Mouse (Mus musculus) neural tube, embryonic 15.5 days (tissue): Measurements from ENCODE around the gene Tada3. TPM values are rescaled to one million over a fixed set of nuclear protein-coding genes. Genes with fewer than 3 reads are reported as not detected.
"Not testable (repeated sequence)": the region's sequence is repeated elsewhere in the genome, so short reads cannot be mapped to it uniquely, and the experiment has no call there.

Experiments used
- ATAC-seq: fragments of 200-750 bp; cut with Nextera tagmentation; 2 replicates; pipeline ENCODE4 v1.8.0; 2017; ENCODE audit warnings: mild to moderate bottlenecking, moderate TSS enrichment, moderate library complexity; ENCODE audit not compliant: low FRiP score
- H3K27ac ChIP-seq: fragments of 300-500 bp; sonication (generic); replicated peaks from 2 replicates; pipeline ENCODE4 v1.5.1; 2015; ENCODE audit warnings: mild to moderate bottlenecking, inconsistent platforms
- H3K27me3 ChIP-seq: fragments of 300-500 bp; sonication (generic); replicated peaks from 2 replicates; pipeline ENCODE4 v1.6.1; 2015; ENCODE audit warnings: inconsistent platforms
- H3K36me3 ChIP-seq: fragments of 300-500 bp; sonication (generic); 2 replicates; pipeline ENCODE4 v1.6.1; 2015; ENCODE audit warnings: inconsistent platforms
- H3K4me1 ChIP-seq: fragments of 300-500 bp; sonication (generic); 2 replicates; pipeline ENCODE4 v1.6.1; 2015; ENCODE audit warnings: inconsistent platforms
- H3K4me2 ChIP-seq: fragments of 300-500 bp; sonication (generic); 2 replicates; pipeline ENCODE4 v1.6.1; 2015; ENCODE audit warnings: inconsistent platforms, mild to moderate bottlenecking, moderate library complexity
- H3K4me3 ChIP-seq: fragments of 300-500 bp; sonication (generic); replicated peaks from 2 replicates; pipeline ENCODE4 v1.5.1; 2015; ENCODE audit warnings: mild to moderate bottlenecking, inconsistent platforms
- H3K9ac ChIP-seq: fragments of 300-500 bp; sonication (generic); replicated peaks from 2 replicates; pipeline ENCODE4 v1.6.1; 2015; ENCODE audit warnings: mild to moderate bottlenecking, inconsistent platforms
- H3K9me3 ChIP-seq: fragments of 300-500 bp; sonication (generic); replicated peaks from 2 replicates; pipeline ENCODE4 v1.6.1; 2016; ENCODE audit warnings: inconsistent platforms
- WGBS: fragments of 180-500 bp; shearing (Covaris S2); methylation state at CpG from one replicate; pipeline ENCODE4 v1.1.7; 2015; ENCODE audit warnings: mixed read lengths; 5-methylcytosine and 5-hydroxymethylcytosine counted together
- polyA plus RNA-seq: library from polyadenylated mRNA; unstranded; fragments of >200 nt; fragmentation: Nextera tagmentation; extraction: Ambion mirVana; gene quantifications from 2 replicates; pipeline ENCODE4 v1.2.1, GENCODE M21; 2015

The Tada3 gene
- polyA plus RNA-seq, 1 experiment from 2014 or later, result 73.4 TPM

DNA sequence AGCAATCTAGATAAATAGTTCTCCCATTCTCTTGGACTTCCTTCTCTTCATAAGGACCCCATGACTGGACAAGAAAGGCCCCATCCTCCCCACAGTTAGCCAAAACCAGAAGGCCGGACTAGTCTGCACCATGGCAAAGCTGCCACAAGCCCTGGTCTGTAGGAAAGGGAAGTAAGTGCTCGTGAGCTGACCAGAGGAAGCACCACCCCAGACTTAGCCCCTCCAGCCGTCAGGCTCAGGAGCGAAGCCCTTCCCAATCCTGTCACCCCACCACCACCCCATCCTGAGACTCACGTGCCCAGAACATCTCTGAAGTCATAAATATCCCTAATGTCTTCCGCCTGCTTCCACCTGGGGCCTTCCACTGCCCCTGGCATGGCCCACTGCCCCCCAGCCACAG is 36.1 kb downstream of the Tada3 start:
- no peak overlapping the region for H3K4me3 ChIP-seq
- H3K36me3 ChIP-seq, result peaks cover 28% of the 10 kb centered on the region
- peak overlapping the region; percentile 79 for H3K4me2 ChIP-seq
- H3K27me3 ChIP-seq, result no peaks in the 10 kb centered on the region
- no peaks in the 10 kb centered on the region for H3K9me3 ChIP-seq
- H3K4me1 ChIP-seq, result peaks cover 35% of the 10 kb centered on the region
- no peak overlapping the region for H3K9ac ChIP-seq
- 79% methylated on average over 6 of the region's 6 CpGs for WGBS
- no peak for ATAC-seq
- H3K27ac ChIP-seq, result no peak overlapping the region

GRCm38 (mm10) chr6:113336852-113337620 is 40.6 kb downstream of the Tada3 start:
- no peak overlapping the region for H3K4me3 ChIP-seq
- no peak for ATAC-seq
- no peak overlapping the region for H3K4me2 ChIP-seq
- H3K9me3 ChIP-seq, result no peaks in the 10 kb centered on the region
- H3K4me1 ChIP-seq, result peaks cover 21% of the 10 kb centered on the region
- no peaks in the 10 kb centered on the region for H3K27me3 ChIP-seq
- H3K9ac ChIP-seq, result no peak overlapping the region
- WGBS, result 71% methylated on average over 8 of the region's 8 CpGs
- peaks cover 66% of the 10 kb centered on the region for H3K36me3 ChIP-seq
- H3K27ac ChIP-seq, result no peak overlapping the region

GRCm38 (mm10) chr6:113334216-113334615 is 43.5 kb downstream of the Tada3 start:
- H3K4me2 ChIP-seq, result no peak overlapping the region
- no peak overlapping the region for H3K27ac ChIP-seq
- H3K9me3 ChIP-seq, result no peaks in the 10 kb centered on the region
- no peak overlapping the region for H3K9ac ChIP-seq
- peaks cover 13% of the 10 kb centered on the region for H3K4me1 ChIP-seq
- ATAC-seq, result no peak
- peaks cover 65% of the 10 kb centered on the region for H3K36me3 ChIP-seq
- 68% methylated on average over 6 of the region's 6 CpGs for WGBS
- no peak overlapping the region for H3K4me3 ChIP-seq
- H3K27me3 ChIP-seq, result no peaks in the 10 kb centered on the region

- no peak overlapping the region for H3K4me2 ChIP-seq
- H3K9me3 ChIP-seq, result no peaks in the 10 kb centered on the region
- 59% methylated on average over 14 of the region's 14 CpGs for WGBS
- no peak overlapping the region for H3K4me3 ChIP-seq
- peaks cover 56% of the 10 kb centered on the region for H3K36me3 ChIP-seq
- ATAC-seq, result peak; percentile 70
- no peaks in the 10 kb centered on the region for H3K27me3 ChIP-seq
- no peak overlapping the region for H3K9ac ChIP-seq
- H3K4me1 ChIP-seq, result peaks cover 13% of the 10 kb centered on the region
- peak overlapping the region; percentile 49 for H3K27ac ChIP-seq
Measured at GRCm38 (mm10) chr6:113333137-113333950, 44.3 kb downstream of the Tada3 start.

GRCm38 (mm10) chr6:113332734-113333133 is 44.9 kb downstream of the Tada3 start:
- H3K9ac ChIP-seq, H3K4me2 ChIP-seq, H3K9me3 ChIP-seq, H3K27me3 ChIP-seq, H3K27ac ChIP-seq, H3K4me3 ChIP-seq, ATAC-seq: not testable (repeated sequence)
- Histone ChIP-seq H3K4me1 (peaks cover 14% of the 10 kb centered on the region), H3K36me3 (peaks cover 50% of the 10 kb centered on the region)
- WGBS, result 79% methylated on average over 6 of the region's 6 CpGs

DNA sequence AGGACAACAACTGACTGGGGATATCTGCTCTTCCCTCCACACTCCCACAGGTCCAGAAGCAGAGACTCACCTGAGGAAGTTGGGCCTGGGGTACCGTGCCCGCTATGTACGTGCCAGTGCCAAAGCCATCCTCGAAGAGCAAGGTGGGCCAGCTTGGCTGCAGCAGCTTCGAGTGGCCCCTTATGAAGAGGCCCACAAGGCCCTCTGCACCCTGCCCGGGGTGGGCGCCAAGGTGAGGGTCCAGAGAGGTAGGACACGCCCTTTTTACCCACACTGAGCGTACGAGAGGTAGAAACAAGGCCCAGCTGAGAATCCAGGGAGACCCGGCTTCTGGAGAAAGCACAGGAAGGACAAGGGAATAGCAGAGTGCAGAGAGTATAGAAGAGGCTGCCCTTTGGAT is 46.0 kb downstream of the Tada3 start:
- Histone ChIP-seq H3K27ac (no peak overlapping the region), H3K9me3 (no peaks in the 10 kb centered on the region), H3K36me3 (peaks cover 41% of the 10 kb centered on the region), H3K4me1 (peaks cover 18% of the 10 kb centered on the region), H3K9ac (no peak overlapping the region), H3K27me3 (no peaks in the 10 kb centered on the region), H3K4me3 (no peak overlapping the region), H3K4me2 (no peak overlapping the region)
- ATAC-seq, result no peak
- 92% methylated on average over 11 of the region's 11 CpGs for WGBS

DNA sequence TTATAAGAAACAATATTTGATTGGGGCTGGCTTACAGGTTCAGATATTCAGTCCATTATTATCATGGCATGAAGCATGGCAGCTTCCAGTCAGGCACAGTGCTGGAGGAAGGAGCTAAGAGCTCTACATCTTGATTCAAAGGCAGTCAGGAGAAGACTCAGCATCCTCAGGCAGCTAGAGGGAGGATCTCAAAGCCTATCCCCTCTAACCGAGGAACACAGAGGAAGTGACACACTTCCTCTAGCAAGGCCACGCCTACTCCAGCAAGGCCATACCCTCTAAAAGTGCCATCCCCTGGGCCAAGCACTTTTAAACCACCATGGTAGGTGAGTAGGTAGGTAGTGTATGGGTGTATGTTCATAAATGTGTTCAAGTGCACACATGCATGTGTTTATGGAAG is 47.1 kb downstream of the Tada3 start:
- no peak overlapping the region for H3K9ac ChIP-seq
- H3K36me3 ChIP-seq, result peaks cover 32% of the 10 kb centered on the region
- H3K4me3 ChIP-seq, result no peak overlapping the region
- H3K9me3 ChIP-seq, result no peaks in the 10 kb centered on the region
- H3K27me3 ChIP-seq, result no peaks in the 10 kb centered on the region
- WGBS, result 68% methylated on average over 2 of the region's 2 CpGs
- no peak for ATAC-seq
- no peak overlapping the region for H3K27ac ChIP-seq
- H3K4me2 ChIP-seq, result no peak overlapping the region
- peaks cover 25% of the 10 kb centered on the region for H3K4me1 ChIP-seq

GRCm38 (mm10) chr6:113329396-113329795 is 48.3 kb downstream of the Tada3 start:
- Histone ChIP-seq H3K27ac (no peak overlapping the region), H3K27me3 (no peaks in the 10 kb centered on the region), H3K4me3 (no peak overlapping the region), H3K4me2 (no peak overlapping the region), H3K9ac (no peak overlapping the region), H3K9me3 (no peaks in the 10 kb centered on the region), H3K36me3 (peaks cover 26% of the 10 kb centered on the region), H3K4me1 (peaks cover 27% of the 10 kb centered on the region)
- WGBS, result 97% methylated on average over 1 of the region's 1 CpGs
- ATAC-seq, result no peak

- peak within 1 kb of the TSS; percentile 87 for H3K27ac ChIP-seq
- WGBS, result under 1% methylated on average over 52 of the region's 52 CpGs
- H3K4me3 ChIP-seq, result peak within 1 kb of the TSS; percentile 55
- H3K27me3 ChIP-seq, result no peaks in the 10 kb centered on the region
- H3K36me3 ChIP-seq, result peaks cover 34% of the 10 kb centered on the region
- ATAC-seq, result peak; percentile 99
- peaks cover 19% of the 10 kb centered on the region for H3K4me1 ChIP-seq
- peak within 1 kb of the TSS; percentile 93 for H3K4me2 ChIP-seq
- H3K9me3 ChIP-seq, result no peaks in the 10 kb centered on the region
- H3K9ac ChIP-seq, result peak within 1 kb of the TSS; percentile 71
Measured at GRCm38 (mm10) chr6:113326533-113327315, 51.0 kb downstream of the Tada3 start, which contains the start of gene Ogg1. Gene Ogg1, plus strand, starts transcription at chr6:113326972.
